Mouse (Mus musculus): ENCODE measurements around the gene Cmtm4. TPM values are rescaled to one million over a fixed set of nuclear protein-coding genes. Genes with fewer than 3 reads are reported as not detected.

Cmtm4 gene
- 9.8 and 15.2 TPM in 2 replicates for total RNA-seq (2014; rRNA removed)
- polyA plus RNA-seq (2012; rRNA removed) = 10.0 and 12.7 TPM in 2 replicates

GRCm38 (mm10) chr8:104395703-104396357 is at the start of gene Cmtm4:
TSS of gene Cmtm4 (minus strand) at chr8:104395807.
- 3% methylated on average over 24 of the region's 54 CpGs for WGBS
- no peak for DNase-seq (ENCODE audit: extremely low read depth, low read depth, low spot score)
- H3K27me3 ChIP-seq (ENCODE audit: control insufficient read depth, insufficient read depth, low read length) = no peaks in the 10 kb centered on the region
- peak within 1 kb of the TSS; percentile 97 for H3K9ac ChIP-seq (ENCODE audit: low read depth, low read length)
- TF ChIP-seq POLR2A (IDR thresholded peaks at IDR 0.05; ENCODE audit: extremely low read depth, insufficient read depth, low read length) (0 out of 2 replicates have a peak, but pooled peaks have one; percentile 20), CTCF (IDR thresholded peaks at IDR 0.05; ENCODE audit: low read depth, low read length) (no peak)
- no peaks in the 10 kb centered on the region; the same call in 1 of the 2 replicates for H3K4me1 ChIP-seq (ENCODE audit: control insufficient read depth, insufficient read depth, low read length)
- H3K27ac ChIP-seq (replicated peaks; ENCODE audit: insufficient read depth, low read depth, low read length) = peak within 1 kb of the TSS; percentile 64
- H3K4me3 ChIP-seq (ENCODE audit: insufficient read depth, low read depth, low read length) = peak within 1 kb of the TSS; percentile 72
- no peaks in the 10 kb centered on the region for H3K36me3 ChIP-seq (ENCODE audit: control insufficient read depth, insufficient read depth, low read length)
- H3K79me2 ChIP-seq (ENCODE audit: control insufficient read depth, insufficient read depth, low read length) = peaks cover 35% of the 10 kb centered on the region; the same call in 1 of the 2 replicates

- Histone ChIP-seq H3K27ac (replicated peaks; ENCODE audit: insufficient read depth, low read depth, low read length) (no peak overlapping the region), H3K4me3 (ENCODE audit: insufficient read depth, low read depth, low read length) (no peak overlapping the region), H3K36me3 (ENCODE audit: control insufficient read depth, insufficient read depth, low read length) (no peaks in the 10 kb centered on the region), H3K27me3 (ENCODE audit: control insufficient read depth, insufficient read depth, low read length) (no peaks in the 10 kb centered on the region), H3K4me1 (ENCODE audit: control insufficient read depth, insufficient read depth, low read length) (peaks cover 9% of the 10 kb centered on the region), H3K9ac (ENCODE audit: low read depth, low read length) (no peak overlapping the region), H3K79me2 (ENCODE audit: control insufficient read depth, insufficient read depth, low read length) (peaks cover 15% of the 10 kb centered on the region; the same call in 1 of the 2 replicates)
- WGBS = 77% methylated on average over 6 of the region's 6 CpGs
- TF ChIP-seq POLR2A (IDR thresholded peaks at IDR 0.05; ENCODE audit: extremely low read depth, insufficient read depth, low read length) = no peak
- no peak for TF ChIP-seq CTCF (IDR thresholded peaks at IDR 0.05; ENCODE audit: low read depth, low read length)
- no peak for DNase-seq (ENCODE audit: extremely low read depth, low read depth, low spot score)
These were observed 49.6 kb upstream of the Cmtm4 start for GRCm38 (mm10) chr8:104445248-104445647.

- H3K27me3 ChIP-seq (ENCODE audit: control insufficient read depth, insufficient read depth, low read length) = no peaks in the 10 kb centered on the region
- no peak overlapping the region for H3K9ac ChIP-seq (ENCODE audit: low read depth, low read length)
- TF ChIP-seq CTCF (IDR thresholded peaks at IDR 0.05; ENCODE audit: low read depth, low read length) = no peak
- TF ChIP-seq POLR2A (IDR thresholded peaks at IDR 0.05; ENCODE audit: extremely low read depth, insufficient read depth, low read length) = no peak
- DNase-seq (ENCODE audit: extremely low read depth, low read depth, low spot score) = no peak
- no peak overlapping the region for H3K27ac ChIP-seq (replicated peaks; ENCODE audit: insufficient read depth, low read depth, low read length)
- peaks cover 15% of the 10 kb centered on the region; the same call in 1 of the 2 replicates for H3K79me2 ChIP-seq (ENCODE audit: control insufficient read depth, insufficient read depth, low read length)
- H3K4me3 ChIP-seq (ENCODE audit: insufficient read depth, low read depth, low read length) = no peak overlapping the region; the same call in 1 of the 2 replicates
- peaks cover 9% of the 10 kb centered on the region for H3K4me1 ChIP-seq (ENCODE audit: control insufficient read depth, insufficient read depth, low read length)
- peaks cover 11% of the 10 kb centered on the region; the same call in 1 of the 2 replicates for H3K36me3 ChIP-seq (ENCODE audit: control insufficient read depth, insufficient read depth, low read length)
- 60% methylated on average over 7 of the region's 7 CpGs for WGBS
These were observed 47.6 kb upstream of the Cmtm4 start for GRCm38 (mm10) chr8:104443125-104443679.

GRCm38 (mm10) chr8:104442299-104443124 is 46.9 kb upstream of the Cmtm4 start, which contains the start of gene Dync1li2:
TSS of gene Dync1li2 (minus strand) at chr8:104443047.
- Histone ChIP-seq H3K27me3 (ENCODE audit: control insufficient read depth, insufficient read depth, low read length) (no peaks in the 10 kb centered on the region), H3K36me3 (ENCODE audit: control insufficient read depth, insufficient read depth, low read length) (peaks cover 11% of the 10 kb centered on the region; the same call in 1 of the 2 replicates), H3K9ac (ENCODE audit: low read depth, low read length) (peak within 1 kb of the TSS; percentile 96), H3K79me2 (ENCODE audit: control insufficient read depth, insufficient read depth, low read length) (peaks cover 15% of the 10 kb centered on the region; the same call in 1 of the 2 replicates), H3K27ac (replicated peaks; ENCODE audit: insufficient read depth, low read depth, low read length) (peak within 1 kb of the TSS; percentile 89), H3K4me1 (ENCODE audit: control insufficient read depth, insufficient read depth, low read length) (peaks cover 9% of the 10 kb centered on the region), H3K4me3 (ENCODE audit: insufficient read depth, low read depth, low read length) (peak within 1 kb of the TSS; percentile 89)
- WGBS = 1% methylated on average over 75 of the region's 75 CpGs
- TF ChIP-seq CTCF (IDR thresholded peaks at IDR 0.05; ENCODE audit: low read depth, low read length) (peak; percentile 93), POLR2A (IDR thresholded peaks at IDR 0.05; ENCODE audit: extremely low read depth, insufficient read depth, low read length) (0 out of 2 replicates have a peak, but pooled peaks have one; percentile 27)
- peak; percentile 70 for DNase-seq (ENCODE audit: extremely low read depth, low read depth, low spot score)

- TF ChIP-seq POLR2A (IDR thresholded peaks at IDR 0.05; ENCODE audit: extremely low read depth, insufficient read depth, low read length) (no peak), CTCF (IDR thresholded peaks at IDR 0.05; ENCODE audit: low read depth, low read length) (no peak)
- Histone ChIP-seq H3K36me3 (ENCODE audit: control insufficient read depth, insufficient read depth, low read length) (peaks cover 19% of the 10 kb centered on the region), H3K4me1 (ENCODE audit: control insufficient read depth, insufficient read depth, low read length) (peaks cover 11% of the 10 kb centered on the region), H3K27ac (replicated peaks; ENCODE audit: insufficient read depth, low read depth, low read length) (no peak overlapping the region), H3K79me2 (ENCODE audit: control insufficient read depth, insufficient read depth, low read length) (peaks cover 15% of the 10 kb centered on the region; the same call in 1 of the 2 replicates), H3K4me3 (ENCODE audit: insufficient read depth, low read depth, low read length) (peak overlapping the region; percentile 89), H3K27me3 (ENCODE audit: control insufficient read depth, insufficient read depth, low read length) (no peaks in the 10 kb centered on the region), H3K9ac (ENCODE audit: low read depth, low read length) (no peak overlapping the region; the same call in 1 of the 2 replicates)
- WGBS = 56% methylated on average over 7 of the region's 7 CpGs
- DNase-seq (ENCODE audit: extremely low read depth, low read depth, low spot score) = no peak
These were observed 46.0 kb upstream of the Cmtm4 start for GRCm38 (mm10) chr8:104441613-104442012.
